Mouse (Mus musculus) hematopoietic multipotent progenitor cell, adult 10-12 weeks (in vitro differentiated cells): ENCODE measurements around the gene Sorbs1. TPM values are rescaled to one million over a fixed set of nuclear protein-coding genes. Genes with fewer than 3 reads are reported as not detected.

Source experiments
- polyA plus RNA-seq: library from polyadenylated mRNA; stranded (reverse); fragments of >175 nt; gene quantifications from 2 replicates; pipeline ENCODE4 v1.2.3, GENCODE M21; 2012; ENCODE audit warnings: low replicate concordance

Gene Sorbs1
- polyA plus RNA-seq: 3.2 and 3.6 TPM in 2 replicates

DNA sequence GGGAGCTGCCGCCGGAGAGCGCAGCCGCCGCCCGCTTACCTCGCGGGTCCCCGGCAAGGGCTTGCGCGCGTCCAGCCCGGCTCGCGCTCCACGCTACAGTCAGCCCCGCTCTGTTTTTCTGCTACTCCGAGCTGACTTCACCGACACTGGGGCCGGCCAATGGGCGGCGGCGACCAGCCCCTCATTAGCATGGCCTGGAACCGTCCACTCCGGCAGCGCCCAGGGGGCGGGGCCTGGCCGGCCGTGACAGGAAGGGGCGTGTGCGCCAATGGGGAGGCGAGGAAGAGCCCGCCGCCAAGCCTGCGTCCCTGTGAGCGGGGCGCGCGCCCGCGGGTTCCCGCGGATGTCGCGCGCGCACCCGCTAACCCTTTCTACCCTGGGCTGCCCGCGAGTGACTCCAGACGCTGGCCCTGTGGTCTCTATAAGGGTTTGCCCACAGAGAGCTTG, at the start of gene Sorbs1:
TSS of gene Sorbs1 (minus strand) at position 148 of the 447 bp plus-strand sequence.

GRCm38 (mm10) chr19:40271308-40271892, 242.2 kb downstream of the Sorbs1 start, which contains the start of gene Pdlim1:
Pdlim1 (minus strand) TSS chr19:40271842.

Other genes starting within 250 kb of the Sorbs1 start
- gene Pdlim1, start 241.9 kb downstream of the Sorbs1 start, polyA plus RNA-seq: 5.1 and 23.8 TPM in 2 replicates
- 3.8 and 8.9 TPM in 2 replicates for gene Aldh18a1, start 74.7 kb upstream of the Sorbs1 start, polyA plus RNA-seq
- 14.6 and 16.7 TPM in 2 replicates for gene Tctn3, start 98.5 kb upstream of the Sorbs1 start, polyA plus RNA-seq
- gene Entpd1, start 98.6 kb upstream of the Sorbs1 start, polyA plus RNA-seq: 17.2 and 56.2 TPM in 2 replicates
- not detected in 2 replicates for gene Cc2d2b, start 235.0 kb upstream of the Sorbs1 start, polyA plus RNA-seq